Mouse (Mus musculus) CD4-positive, CD25-positive, alpha-beta regulatory T cell, adult 2 months (primary cell): ENCODE results near the gene Zfp9.

Experiments
- DNase-seq: peaks from one replicate; pipeline ENCODE4 v3.0.0-alpha.2; 2012; ENCODE audit warnings: low read depth, low spot score

Zfp9 gene

DNA sequence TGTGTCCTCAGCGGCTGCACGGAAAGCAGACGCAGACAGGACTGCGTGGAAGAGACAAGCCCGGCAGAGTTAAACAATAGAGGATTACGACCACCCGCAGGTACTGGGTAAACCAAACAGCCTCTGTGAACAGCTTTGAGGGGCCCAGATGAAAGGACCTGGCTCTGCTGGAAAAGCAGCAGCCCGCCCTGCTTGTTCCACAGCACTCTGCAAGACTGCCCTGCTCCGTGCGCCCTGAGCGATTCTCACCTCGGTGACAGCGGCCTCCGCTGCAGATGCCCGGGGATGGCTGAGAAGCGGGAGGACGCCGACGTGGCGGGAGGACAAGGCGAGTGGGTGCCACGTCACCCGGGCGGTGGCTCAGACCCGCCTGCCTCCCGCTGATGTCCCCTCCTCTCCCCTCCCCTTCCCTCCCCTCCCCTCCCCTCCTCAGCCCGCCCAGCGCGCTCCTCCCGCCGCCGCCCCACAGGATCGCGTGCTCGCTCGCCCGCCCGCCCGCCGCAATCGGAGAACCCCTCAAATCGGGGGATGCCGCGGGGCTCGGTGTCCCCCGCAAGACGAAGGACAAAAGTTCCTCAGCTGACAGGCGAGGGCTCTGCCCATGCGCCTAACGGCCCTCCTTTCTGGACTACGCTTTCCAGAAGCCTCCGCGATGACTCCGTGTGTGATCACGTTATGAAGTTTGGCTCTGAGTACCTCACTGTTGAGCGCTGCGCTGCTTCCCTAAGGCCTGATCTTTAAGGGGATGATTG is at the start of gene Zfp9:
TSS of gene Zfp9 (minus strand) at position 364 of the 752 bp plus-strand sequence.
- DNase-seq: peak; percentile 16

DNA sequence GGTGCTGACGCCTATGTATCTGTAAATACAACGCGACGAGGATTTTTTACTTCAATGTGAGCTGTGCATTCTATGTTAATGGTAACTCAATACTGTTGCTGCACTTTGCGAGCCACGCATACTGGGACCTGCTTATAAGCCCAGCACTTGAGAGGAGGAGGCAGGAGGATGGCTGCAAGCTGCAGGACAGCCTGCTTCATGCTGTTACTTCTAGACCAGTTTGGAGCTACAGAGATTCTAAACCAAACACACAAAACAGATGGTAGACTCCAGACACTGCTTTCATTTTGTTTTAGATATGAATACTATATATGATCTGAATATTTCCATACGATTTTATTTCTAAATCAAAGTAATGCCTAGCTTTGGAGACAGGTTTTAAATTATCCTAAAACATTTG is 41.5 kb upstream of the Zfp9 start:
- DNase-seq: no peak

DNA sequence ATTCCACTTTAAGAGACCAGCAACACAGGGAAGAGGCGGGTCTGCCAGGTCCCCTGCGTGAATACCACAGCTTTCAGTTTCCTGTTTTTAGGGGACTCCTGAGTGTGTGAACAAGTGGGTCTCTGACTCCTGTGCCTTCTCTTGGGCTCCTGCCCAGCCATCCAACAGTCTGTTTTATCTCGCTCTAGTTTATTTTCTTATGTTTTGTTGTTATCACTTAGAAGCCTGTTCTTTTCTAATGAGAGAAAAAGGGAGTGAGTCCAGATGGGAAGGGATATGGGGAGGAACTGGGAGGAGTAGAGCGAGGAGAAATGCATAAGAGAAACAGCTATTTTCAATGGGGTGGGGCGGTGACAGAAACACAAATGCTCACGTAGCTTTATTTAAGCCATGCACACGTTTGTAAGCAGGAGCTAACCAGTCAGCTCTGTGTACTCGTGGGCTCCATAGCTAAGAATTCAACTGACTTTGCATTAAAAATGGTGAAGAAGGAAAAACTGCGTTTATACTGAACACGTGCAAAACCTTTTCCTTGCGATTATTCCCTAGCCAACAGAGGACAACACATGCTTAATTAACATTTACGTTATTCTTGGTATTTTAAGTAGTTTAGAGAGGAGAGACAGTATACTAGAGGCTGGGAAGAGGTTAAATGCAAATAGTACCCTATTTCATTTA is 34.4 kb upstream of the Zfp9 start:
- DNase-seq: no peak

DNA sequence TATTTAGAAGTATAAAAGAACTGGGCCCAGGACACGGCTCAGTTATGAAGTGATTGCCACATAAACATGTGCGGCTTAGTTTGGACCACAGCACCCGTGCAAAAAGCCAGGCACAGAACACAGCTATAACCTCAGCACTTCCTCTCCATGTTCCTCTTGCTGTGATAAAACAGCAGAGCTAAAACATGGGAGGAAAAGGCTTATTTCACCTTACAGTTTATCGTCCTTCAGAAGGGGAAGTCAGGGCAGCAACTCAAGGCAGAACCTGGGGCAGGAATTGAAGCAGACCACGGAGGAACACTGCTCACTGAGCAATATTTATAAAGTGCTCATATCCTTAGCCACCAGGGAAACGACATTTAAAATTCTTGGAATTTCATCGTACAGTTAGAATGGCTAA is 19.9 kb upstream of the Zfp9 start:
- DNase-seq: no peak

DNA sequence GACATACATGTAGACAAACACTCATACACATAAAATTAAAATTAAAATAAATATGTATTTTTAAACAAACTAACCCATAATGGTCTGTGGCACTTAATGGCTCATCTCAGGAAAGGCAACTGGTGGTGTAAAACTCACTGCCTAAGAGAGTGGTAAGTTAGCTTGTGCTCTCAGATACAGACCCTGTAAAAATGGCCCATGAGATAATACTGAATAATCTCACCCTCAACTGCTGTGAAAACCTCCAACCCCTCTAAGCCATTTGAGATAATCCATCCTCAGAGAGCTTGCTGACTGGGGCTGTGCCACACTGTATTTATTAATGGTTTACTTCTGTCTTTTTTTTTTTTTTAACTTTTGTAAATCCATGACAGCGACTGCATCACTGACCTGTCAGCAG is 3.0 kb upstream of the Zfp9 start:
- no peak for DNase-seq

DNA sequence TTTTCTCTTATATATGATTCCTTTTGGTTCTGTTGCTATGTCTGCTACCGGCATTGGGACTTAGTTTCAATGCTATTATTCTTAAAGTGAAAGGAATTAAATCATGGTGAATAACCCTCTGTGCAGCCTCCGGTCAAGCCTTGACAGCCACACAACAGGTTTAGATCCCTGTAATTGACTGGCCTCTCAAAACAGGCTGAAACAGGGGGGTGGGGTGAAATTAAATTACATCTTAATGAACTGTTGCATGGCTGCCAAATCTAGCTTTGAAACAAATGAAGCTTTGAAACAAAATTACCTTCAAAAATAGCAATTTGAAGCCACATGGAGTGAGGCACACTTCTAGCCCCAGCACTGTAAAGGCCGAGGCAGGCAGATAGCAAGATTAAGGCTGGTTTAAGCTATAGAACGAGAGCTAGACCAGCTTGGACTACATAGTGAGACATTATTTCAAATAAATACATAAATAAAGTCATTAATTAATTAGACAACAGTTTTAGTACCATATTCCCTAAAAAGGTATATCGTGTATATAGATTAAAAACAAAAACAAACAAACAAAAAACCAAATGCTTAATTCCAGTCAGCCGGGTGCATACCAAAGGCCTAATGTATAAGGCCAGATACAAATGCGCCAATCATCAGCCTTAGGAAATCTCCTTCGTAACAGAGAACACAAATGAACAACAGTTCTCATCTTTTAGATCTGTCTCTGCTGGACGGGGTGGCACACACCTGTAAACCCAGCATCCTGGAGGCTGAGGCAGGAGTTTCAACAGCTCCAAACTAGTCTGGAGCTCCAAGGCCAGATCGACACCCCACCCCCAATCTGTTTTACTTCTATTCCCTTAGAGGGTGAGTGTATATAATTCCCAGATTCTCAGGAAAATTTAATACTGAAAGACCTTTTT is 990 bp downstream of the Zfp9 start:
- no peak for DNase-seq

DNA sequence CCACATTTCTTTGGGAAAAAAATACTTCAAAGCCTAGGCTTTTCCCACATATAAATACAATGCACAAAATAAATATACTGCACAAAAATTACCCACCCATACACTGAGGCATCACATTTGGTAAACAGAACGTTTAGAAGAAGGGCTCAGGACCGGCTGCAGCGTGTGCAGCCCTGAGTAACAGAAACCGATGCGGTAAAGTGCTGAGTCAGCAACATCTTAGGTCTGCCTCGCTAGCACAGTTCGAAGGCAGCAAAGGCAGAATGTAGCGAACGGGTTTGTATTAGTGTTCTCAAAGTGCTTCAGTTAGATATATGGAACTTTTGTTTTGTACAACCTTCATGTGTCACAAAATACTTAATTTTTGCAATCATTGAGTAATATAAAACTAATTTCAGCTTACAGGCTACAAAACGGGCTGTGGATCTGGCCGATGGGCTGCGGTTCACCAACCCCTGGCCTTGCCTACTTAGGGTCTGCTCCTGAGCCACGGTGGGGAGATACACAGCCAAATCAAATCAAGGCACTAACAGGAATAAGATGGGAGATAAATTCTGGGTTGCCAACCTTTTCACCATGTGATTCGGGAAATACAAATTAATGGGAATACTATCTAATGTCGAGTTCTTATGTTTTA is 16.9 kb downstream of the Zfp9 start:
- DNase-seq: no peak

DNA sequence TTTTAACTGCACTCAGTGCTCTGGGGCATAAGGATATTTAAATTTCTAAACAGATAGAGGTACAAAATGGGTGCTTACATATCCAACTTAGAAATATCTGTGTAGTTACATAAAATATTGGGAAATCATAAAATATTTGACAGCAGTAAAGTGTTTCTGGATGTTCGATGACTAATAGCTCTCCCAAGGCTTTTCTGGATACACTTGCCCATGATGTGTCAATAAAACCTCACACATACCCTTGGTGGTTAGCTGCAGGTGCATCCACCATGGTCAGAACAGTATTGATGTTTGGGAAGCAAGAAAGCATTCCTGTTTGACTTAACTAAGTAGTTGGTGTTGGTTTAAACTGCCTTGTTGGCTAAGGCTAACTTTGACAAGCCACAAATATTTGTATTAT is 21.4 kb downstream of the Zfp9 start:
- no peak for DNase-seq

DNA sequence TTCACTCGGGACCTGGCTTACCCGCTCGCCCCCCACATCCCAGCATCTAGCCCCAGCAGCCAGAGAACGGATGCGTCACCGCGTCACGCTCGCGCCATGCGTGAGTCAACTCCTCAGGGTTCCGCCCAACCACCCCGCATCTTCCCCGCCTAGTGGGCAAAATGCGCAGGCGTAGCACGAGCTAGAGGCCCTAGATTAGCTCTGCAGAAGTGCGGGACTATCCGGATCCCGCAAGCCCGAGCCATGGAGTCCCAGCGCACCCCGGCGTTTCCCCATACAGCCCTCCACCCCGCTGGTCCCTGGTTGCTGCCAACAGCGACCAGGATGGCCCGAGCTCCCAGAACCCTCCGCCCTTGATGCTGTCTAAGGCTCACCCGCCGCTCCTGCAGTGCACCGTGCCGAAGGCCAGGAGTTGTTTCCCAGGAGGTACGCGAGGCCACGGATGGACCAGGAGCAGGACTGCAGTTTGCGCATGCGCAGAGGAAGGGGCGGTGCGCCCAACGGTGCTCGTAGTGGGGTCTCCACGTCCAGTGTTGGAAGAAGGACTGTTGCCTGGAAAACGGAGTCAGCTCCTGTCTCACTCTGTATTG is 24.0 kb downstream of the Zfp9 start, which contains the start of gene Zfp248:
TSS of gene Zfp248 (minus strand) at position 487 of the 590 bp plus-strand sequence.
- peak; percentile 89 for DNase-seq

DNA sequence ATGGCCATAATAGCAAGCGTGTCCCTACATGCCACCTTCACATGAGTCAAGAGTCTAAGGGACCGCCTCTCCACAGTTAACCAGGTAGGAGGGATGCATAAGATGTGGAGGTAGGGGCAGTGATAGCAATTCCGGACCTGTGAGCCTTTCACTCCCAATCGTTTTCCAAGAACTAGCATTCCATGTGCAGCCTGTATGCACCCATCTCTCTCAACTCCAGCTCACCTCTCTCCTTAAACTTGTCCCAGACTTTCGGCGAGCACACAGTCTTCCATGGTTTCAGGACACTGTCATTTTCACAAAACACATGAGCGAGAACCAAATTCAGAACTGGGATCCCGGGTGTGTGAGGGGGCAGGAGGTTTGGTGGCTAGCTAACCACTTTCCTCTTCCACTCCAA is 24.7 kb downstream of the Zfp9 start:
- no peak for DNase-seq

DNA sequence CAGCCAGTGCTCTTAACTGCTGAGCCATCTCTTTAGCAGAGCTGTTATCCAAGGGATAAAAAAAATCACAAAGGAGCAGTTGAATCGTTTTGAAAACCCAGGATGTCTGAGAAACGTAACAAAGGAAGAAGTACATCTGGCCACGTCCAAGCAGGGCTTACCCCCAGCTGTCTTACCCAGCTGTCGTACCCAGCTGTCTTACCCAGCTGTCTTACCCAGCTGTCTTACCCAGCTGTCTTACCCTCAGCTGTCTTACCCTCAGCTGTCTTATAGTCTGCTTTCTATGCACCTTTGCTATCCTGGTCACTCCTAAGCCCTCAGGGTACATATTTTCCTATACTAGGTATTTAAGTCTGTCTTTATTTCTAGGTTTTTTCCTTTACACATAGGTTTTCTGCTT is 47.6 kb downstream of the Zfp9 start:
- DNase-seq: no peak

DNA sequence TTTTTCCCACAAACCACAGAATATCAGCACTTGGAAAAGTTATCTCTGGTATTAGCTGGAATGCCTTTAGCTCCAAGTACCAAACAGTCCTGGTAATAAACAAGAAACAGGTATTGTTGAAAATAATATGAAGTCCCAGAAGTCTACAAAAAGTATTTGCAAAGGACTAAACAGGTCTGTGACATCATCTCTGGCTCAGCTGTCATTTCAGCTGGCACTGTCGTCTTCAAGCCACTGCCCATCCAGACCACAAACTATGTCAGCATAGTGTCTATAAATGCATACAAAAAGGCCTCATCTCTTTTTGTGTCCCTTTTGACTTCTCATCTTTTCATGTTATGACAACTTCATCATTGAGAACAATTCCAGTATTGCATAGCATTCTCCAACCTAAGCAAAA is 52.5 kb downstream of the Zfp9 start:
- no peak for DNase-seq

DNA sequence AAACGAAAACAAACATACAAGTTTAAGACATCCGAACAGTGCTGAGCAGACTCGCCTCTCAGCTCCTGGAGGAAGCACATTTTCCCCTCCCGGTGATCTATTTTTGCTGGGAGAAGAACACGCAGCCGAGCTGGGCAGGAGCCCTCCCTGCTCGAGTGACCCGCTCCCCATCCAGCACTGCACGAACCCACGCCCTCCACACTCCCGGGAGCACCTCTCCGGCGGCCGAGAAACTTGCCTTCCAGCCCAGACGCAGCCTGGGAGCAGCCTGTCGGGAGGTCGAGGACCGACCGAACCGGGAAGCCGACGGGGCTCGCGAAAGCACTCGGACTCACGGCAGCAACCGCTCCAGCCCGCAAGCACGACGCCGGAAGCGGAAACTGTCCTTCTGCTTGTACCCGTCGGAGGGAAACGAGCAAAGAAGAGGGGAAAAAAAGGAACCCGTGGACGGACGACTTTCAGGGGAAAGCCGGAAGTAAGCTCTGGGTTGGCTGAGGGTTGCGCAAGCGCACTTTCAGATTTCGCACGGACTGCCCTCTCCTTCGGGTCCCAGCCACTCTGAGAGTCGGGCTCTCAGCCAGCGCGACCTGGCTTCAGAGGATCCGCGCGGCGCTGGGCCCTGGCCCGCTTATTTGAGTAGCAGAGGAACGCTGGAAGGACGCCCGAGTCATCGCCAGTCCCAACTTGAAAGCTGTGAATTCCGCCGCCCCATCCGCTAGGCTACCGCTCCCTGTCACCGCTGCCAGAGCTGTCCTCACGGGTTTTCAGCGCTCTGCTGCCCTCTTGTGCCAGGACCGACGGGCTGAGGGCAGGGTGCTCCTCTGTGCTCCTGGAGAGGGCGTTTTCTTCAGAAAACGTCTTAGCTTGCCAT is 59.8 kb downstream of the Zfp9 start, which contains the start of gene Bms1:
TSS of gene Bms1 (minus strand) at position 425 of the 871 bp plus-strand sequence.
- peak; percentile 97 for DNase-seq
